Mouse (Mus musculus) spleen, postnatal 36 days (tissue): ENCODE results near the gene Slc41a2.
"Not testable (repeated sequence)": the region's sequence is repeated elsewhere in the genome, so short reads cannot be mapped to it uniquely, and the experiment has no call there.

Experiments used
- DNase-seq, 2 experiments: peaks; one replicate each; pipeline ENCODE4 v3.0.0; 2022; ENCODE audit warnings: low spot score in 2 of 2, mixed read lengths in 1 of 2

Slc41a2 gene

GRCm38 (mm10) chr10:83353680-83354332 lies 16.1 kb upstream of the Slc41a2 start:
- no peak for DNase-seq

DNA sequence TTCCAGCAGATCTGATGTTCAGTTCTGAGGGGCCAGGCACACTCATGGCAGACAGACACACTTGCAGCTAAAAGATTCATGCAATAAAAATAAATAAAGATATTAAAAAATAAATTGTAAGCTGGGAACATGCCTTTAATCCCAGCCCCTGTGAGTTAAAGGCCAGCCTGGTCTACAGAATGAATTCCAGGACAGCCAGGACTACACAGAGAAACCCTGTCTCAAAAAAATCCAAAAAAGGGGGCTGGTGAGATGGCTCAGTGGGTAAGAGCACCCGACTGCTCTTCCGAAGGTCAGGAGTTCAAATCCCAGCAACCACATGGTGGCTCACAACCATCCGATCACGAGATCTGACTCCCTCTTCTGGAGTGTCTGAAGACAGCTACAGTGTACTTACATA lies 14.1 kb upstream of the Slc41a2 start:
- not testable (repeated sequence) for DNase-seq

GRCm38 (mm10) chr10:83350689-83351088 lies 13.0 kb upstream of the Slc41a2 start:
- DNase-seq: no peak

GRCm38 (mm10) chr10:83347494-83347893 lies 9.8 kb upstream of the Slc41a2 start:
- no peak for DNase-seq

- DNase-seq: no peak
Measured at GRCm38 (mm10) chr10:83346359-83346736, 8.7 kb upstream of the Slc41a2 start.

DNA sequence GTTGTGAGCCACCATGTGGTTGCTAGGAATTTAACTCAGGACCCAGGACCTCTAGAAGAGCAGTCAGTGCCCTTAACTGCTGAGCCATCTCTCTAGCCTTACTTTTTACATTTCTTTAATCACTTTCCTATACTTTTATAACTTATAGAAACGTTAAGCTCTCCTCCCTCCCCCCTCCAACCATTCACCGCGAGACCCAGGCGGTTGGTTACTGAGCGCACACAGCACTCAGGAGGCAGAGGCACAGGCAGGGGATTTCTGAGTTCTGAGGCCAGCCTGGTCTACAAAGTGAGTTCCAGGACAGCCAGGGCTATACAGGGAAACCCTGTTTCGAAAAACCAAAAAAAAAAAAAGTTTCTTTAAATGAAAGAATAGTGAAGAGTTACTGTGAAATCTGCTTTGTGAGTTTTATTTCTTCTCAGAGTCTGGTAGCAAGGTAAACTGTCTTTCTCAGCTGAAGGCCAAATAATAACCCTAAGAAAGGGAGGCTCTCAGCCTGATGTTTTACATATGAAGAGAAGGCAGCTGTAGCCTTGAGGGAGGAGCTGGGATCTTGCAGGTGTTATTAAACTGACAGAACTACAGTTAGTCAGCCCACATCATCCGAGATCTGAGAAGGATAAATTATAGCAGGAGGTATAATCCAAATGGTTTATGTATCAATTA lies 8.1 kb upstream of the Slc41a2 start:
- DNase-seq: no peak

DNA sequence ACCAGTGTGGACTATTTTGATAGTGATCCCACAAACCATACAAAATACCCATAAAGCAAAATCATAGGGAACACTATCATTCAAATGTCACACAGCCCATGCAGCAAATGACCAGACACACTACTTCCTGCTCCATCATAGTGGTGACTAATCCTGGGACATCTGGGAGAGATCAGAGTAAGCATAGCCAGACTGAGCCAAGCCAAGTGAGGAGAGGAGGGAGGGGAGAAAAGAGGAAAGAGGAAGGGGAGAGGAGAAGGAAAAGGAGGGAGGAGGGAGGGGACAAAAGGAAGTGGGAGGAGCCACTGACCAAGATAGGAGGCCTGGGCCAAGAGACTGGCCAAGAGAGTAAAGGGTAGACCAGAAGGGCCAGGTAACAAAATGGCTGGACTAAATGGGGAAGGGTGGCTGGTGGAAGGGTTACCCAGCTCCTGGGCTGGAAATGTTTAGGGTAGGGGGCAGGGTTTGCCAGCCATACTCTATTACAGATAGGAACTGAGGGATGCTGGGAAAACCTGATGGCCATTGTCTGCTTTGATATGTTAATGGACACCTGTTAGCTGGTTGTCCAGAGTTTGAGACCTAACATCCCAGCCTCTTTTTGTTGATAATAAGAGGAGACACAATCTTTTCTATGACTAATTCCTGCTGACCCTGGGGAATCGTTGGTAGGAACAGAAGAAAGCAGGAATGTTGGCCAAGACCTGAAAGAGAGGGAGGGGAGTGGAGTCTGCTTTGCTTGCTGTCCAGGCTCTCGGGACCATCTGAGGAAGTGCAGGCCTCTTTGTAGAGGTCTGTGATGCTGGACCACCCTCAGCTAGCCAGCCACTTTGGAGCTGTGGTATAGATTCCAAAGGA lies 6.4 kb upstream of the Slc41a2 start:
- DNase-seq: no peak

DNA sequence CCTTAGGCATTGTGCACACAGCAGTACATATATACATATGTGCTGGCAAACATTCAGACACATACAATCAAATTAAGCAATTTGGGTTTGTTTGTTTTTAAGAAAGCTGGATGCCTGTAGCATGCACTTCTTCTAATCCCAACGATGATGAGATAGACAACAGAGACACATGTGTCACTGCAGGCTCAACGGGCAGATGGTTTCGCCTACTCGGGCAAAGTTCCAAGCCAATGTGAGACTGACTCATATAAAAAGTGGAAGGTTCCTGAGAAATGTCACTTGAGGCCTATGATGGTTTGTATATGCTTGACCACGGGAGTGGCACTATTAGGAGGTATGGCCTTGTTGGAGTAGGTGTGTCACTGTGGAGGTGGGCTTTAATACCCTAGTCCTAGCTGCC lies 5.5 kb upstream of the Slc41a2 start:
- DNase-seq: no peak

DNA sequence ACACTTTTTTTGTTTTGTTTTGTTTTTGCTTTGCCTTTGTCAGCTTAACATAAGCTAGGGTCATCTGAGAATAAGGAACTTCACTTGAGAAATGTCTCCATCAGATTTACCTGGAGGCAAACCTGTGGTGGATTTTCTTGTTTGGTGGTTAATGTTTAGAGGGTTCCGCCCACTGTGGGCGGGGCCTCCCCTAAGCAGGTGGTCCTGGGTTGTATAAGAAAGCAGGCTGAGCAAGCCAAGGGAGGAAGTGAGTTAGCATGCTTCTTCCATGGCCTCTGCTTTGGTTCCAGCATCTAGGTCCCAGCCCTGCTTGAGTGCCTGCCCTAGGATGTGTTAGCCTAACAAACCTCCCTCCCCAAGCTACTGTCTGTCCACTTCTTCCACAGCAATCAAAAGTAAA lies 3.5 kb upstream of the Slc41a2 start:
- DNase-seq: no peak

GRCm38 (mm10) chr10:83337971-83338598 lies 403 bp upstream of the Slc41a2 start:
- no peak for DNase-seq

DNA sequence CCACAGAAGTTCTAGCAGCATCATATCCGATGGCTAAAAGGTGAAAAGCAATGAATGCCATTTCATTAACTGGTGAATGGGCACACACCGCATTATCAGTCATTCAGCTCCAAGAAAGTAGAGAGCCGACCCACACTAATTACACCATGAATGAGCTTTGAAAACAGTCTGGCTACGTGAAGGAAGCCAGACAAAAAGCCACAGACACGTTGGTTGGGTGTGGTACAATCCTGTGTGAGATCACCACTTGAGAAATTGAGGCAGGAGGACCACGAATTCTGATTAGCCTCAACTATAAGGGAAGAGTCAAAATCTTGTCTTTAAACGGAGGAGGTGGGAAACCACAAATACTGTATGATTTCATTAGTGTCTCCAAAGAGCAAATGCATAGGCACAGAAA lies 1.3 kb downstream of the Slc41a2 start:
- no peak for DNase-seq

DNA sequence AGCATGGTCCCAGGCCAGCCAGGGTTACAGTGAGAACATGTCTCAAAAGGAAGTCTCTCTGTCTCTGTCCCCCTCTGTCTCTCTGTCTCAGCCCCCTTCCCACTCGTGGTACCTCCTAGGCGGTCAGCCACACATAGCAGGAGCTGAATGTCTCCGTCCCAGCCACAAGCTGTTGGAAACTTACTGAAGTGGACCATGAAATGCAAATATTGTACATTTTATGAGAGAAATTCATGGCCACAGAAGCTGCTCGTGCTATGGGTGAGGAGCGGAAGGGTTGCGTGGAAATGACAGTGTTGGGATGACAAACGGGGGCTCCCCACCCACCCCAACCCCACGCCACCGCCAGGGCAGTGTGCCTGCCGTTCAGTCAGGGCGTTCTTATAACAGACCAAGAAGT lies 5.1 kb downstream of the Slc41a2 start:
- DNase-seq: peak; percentile 62 to 64

DNA sequence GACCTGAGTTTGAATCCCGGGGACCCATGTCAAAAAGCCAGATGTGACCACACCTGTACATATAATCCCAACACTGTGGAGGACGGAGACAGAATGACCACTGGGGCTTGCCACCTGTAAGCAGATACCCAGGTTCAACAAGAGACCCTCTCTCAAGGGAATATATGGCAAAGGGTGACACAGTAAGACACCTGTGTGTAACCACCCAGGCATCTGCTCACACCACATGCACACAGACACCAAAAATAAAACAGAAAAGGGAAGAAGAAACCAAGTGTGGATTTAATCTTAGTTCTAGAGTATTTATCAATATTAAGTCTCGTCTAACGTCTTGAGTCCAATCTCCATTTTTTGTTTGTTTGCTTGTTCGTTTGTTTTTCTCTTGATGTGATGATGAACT lies 5.9 kb downstream of the Slc41a2 start:
- DNase-seq: peak; percentile 60 to 68

DNA sequence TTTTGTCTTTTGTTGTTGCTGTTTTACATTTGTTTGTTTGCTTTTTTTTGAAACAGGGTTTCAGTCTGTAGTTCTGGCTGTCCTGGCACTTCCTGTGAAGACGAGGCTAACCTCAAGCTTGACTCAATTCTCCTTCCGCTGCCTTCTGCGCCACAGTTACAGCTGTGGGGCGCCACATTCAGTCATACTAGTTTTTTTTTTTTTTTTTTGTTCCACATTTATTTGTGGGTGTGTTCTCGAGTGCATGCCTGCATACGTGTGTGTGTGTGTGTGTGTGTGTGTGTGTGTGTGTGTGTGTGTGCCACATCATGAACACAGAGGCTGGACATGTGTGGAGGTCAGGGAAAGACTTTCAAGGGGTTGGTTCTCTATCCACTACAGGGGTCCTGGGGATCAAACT lies 7.3 kb downstream of the Slc41a2 start:
- DNase-seq: peak; percentile 69 to 72

GRCm38 (mm10) chr10:83328791-83329190 lies 8.9 kb downstream of the Slc41a2 start:
- no peak for DNase-seq

GRCm38 (mm10) chr10:83326648-83327285 lies 10.9 kb downstream of the Slc41a2 start:
- no peak for DNase-seq

DNA sequence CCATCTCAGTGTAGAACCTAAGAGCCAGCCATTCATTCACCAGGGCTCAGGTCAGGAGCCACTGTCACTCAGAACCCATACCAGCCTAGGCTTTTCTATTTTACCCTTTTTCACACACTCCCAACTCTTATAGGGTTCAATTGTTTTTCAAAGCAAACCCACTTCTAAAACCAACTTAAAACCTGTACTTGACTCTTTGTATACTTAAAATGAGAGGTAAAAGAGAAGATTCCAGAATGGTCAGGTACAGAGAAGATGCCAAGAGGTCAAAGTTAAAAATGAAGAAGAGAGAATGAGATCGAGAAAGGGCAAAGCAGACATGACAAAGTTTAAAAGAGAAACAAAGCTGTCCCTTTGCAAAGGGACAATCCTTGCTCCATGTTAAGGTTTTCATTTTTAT lies 11.8 kb downstream of the Slc41a2 start:
- DNase-seq: no peak

GRCm38 (mm10) chr10:83324871-83325270 lies 12.8 kb downstream of the Slc41a2 start:
- DNase-seq: no peak

- DNase-seq: no peak
Measured at GRCm38 (mm10) chr10:83322551-83323100, 15.1 kb downstream of the Slc41a2 start.

- no peak for DNase-seq
Measured at GRCm38 (mm10) chr10:83321528-83321927, 16.2 kb downstream of the Slc41a2 start.

DNA sequence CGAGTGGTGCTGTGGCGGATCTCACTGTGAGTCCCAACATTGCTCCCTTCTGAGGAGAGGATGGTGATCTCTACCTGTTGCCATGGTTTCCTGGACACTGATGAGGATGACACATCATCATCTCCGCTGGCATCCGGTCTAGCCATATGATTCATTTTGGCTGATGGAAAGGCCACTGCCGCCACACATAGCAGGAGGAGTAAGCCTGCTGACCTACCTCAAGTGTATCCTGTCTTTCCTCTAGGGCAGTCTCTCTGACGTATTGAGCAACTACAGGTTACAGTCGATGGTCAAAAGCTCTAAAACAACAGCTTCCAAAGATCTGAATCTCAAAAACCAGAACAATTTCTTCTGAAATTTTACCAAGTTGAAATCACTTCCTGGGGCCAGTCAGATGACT lies 16.8 kb downstream of the Slc41a2 start:
- no peak for DNase-seq
